Mouse (Mus musculus): ENCODE results near the gene Tmem88b.
"Not testable (repeated sequence)": the region's sequence is repeated elsewhere in the genome, so short reads cannot be mapped to it uniquely, and the experiment has no call there.

Gene Tmem88b

DNA sequence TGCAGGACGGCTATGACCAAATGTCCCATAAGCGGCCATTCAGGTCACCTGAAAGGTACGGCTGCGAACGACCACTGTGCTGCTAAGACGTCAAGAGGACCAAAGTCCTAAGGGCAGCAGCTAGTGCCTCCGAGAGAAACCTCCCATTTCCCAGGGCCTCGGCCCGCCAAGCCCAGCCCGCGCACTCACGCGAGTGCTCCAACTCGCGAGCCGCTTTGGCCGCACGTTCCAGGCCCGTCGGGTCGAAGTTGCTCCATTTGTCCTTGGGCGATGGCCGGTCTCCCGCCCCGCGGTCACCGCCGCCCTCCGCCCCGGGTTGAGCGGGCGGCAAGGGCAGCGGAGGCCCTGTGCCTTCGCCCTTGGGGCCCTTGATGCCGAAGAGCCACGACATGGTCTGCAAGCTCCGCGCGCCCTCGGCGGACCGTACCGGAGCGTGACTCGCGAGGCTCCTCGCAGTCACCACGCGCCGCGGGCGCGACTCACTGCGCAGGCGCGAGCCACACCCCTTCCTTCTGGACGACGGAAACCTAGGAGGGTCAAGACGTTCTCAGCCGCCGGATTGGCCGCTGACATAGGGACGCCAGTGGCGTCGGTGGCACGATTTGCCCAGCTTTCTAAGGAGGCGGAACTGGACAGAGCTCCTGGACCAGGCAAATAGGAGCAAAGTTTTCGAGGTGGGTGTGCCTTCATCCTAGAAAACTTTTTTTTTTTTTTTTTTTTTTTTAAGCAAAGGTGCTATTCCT is 24.9 kb downstream of the Tmem88b start, which contains the start of gene Atad3a:
TSS of gene Atad3a (minus strand) at position 481 of the 743 bp plus-strand sequence.
- in situ Hi-C loops (cut with MseI, MboI): no loop called here

DNA sequence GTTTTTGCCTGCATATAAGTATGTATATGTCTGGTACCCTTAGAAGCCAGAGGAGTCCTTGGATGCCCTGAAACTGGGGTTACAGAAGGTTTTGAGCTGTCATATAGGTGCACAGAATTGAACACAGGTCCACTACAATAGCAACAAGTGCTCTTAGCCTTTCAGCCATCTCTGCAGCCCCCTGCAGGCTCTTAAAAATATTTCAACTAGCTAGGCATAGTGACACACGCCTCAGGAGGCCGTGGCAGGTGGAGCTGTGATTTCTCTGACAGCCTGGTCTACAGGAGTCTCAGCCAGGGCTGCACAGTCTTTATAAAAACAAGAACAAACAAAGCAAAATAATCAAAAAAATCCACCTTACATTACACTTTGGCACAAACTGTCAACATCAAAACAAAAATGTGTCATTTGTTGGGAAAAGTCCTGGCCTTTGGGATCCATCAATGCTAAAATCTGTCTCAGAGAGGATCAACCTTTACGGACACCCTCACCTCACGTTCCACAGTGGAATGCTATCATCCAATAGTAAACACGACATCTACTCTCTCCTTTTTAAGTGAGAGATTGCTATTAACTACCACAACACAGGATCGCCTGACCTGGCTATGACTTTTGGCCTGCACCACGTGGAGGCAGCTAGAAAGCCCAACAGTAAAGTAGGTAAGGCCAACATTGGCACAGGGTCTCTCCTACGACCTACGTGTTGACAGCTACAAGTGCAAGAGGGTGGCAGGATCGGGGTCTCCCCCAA is 25.6 kb downstream of the Tmem88b start:
- in situ Hi-C loops (cut with MseI, MboI): no loop called here

DNA sequence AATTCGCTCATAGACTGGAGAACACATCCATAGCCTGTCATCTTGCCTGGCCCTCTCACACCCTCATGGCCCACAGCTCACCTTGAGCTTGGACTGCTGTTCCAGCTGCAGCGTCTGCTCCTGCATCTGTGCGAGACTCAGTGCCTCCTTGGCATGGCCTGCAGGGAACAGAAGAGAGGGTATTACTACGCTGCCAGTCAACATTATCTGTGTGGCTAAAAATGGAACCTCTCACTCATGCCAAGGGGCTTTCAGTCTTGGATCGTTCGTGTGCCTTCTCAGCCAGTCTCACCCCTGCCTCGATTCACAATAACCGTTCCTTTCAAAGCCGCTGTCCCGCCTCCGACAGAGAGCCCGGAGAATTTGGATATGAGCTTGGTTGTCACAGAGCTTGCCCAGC is 28.7 kb downstream of the Tmem88b start:
- in situ Hi-C loops (cut with MseI, MboI): no loop called here

DNA sequence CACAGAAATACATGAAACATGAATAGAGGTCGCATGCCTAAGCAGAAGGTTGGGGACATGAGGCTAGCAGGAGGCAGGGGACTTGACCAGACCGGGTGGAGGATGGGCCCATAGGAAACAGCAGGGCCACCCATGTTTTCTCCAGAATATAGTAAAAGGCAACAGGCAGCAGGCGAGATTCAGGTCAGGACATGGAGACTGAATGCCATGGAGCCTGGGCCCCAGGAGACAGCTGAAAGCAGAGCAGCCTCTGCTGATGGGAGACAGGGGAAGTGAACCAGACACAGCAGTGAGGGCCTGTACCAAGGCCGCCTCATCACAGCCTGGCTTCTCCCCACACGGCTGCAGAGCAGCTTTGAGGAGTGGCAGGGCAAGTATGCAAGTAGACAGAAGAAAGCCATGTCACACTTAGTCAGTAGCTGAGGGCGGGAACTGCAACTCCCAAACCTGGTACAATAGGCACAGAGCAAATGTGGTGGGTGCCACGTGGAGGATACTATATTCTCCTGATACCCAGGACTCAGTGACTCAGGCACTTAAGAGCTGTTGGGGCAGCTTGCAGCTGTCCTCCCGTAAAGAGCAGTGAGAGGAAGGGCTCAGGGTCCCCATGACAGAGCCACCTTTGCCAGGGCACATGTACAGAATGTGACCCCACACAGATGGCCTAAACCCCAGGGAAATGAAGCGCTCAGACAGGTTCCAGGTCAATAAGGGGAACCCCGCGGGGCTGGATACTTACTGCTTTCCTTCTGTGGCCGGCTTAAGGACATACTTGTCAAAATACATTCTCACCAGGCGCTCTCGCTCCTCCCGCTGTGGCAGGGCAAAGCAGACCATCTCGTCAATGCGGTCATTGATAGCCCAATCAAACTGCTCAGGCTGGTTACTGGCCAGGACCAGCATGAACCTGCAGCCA is 38.8 kb downstream of the Tmem88b start:
- in situ Hi-C loops (cut with MseI, MboI): no loop called here

DNA sequence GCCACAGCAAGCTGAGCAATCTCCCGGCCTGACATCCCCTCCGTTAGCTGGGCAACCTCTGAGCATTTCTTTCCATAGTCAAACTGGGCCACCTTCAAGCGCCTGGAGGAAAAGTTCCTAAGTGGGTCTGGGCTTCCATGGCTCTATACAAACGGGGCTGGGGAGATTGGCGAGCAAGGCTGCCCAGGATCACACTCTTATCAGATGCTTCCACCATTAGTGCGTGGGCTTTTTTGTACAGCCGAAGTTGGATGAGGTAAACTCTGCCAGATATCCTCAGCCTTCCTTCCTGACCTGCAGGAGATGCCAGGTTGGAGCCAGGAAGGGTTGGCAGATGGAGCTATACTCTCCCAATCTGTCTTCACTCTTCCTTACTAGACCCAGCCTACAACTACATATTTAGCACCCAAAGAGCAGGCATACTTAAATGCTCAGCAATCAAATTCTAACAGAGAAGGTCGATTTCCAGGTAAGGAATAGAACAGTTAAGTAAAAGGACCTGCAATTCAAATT is 39.6 kb downstream of the Tmem88b start:
- in situ Hi-C loops (cut with MseI, MboI): no loop called here

DNA sequence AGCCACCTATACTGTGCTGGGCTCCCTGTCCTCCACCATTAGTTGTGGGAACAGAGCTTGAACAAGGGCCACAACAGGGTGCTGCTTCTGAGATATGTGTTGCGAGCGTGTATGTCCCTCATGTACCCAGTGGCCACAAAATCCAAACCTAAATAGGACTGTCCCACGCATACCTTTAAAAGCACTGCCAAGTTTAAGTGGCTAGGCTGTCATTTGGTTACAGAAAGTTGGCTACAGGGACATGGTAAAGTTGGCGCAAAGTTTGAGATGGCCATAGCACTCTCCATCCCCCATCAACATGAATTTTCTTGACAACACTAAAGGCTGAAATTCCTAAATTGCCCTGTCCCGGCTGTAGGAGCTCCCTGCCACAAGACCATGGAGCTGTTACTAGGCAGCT is 40.5 kb downstream of the Tmem88b start:
- in situ Hi-C loops (cut with MseI, MboI): no loop called here

DNA sequence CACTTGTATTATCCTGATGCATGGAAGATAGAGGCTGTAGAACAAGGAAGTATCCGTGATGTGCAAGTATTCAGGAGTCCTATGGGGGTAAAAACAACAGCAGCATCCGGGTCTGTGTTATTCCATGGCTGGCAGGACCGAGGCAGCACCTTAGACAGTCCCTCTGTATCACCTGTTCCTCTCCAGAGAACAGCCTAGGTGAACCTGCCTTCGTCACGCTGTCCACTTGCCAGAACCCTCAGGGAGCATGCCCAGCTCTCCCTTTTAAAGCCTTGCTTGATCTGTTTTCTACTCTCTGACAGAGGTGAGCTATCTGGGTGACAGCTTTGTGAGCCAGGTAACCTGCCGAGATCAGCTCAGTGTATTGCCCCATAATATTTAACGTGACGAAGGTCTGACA is 41.2 kb downstream of the Tmem88b start:
- in situ Hi-C loops (cut with MseI, MboI): no loop called here

DNA sequence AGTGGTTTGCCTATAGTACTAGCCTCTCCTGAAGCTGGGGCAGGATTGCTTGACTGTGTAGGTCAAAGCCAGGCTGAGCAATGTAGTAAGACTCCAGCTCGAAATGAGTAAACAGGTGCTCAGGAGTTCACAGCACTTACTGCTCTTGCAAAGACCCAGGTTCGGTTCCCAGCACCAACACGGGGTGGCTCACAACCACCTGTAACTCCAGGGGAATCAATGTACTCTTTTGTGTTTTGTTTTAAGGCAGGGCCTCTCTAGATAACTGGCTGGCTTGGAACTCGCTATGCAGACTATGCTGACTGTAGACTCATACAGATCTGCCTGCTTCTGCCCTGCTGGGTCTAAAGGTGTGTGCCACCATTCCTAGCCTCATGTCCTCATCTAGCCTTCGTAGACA is 43.0 kb downstream of the Tmem88b start:
- in situ Hi-C loops (cut with MseI, MboI): no loop called here

DNA sequence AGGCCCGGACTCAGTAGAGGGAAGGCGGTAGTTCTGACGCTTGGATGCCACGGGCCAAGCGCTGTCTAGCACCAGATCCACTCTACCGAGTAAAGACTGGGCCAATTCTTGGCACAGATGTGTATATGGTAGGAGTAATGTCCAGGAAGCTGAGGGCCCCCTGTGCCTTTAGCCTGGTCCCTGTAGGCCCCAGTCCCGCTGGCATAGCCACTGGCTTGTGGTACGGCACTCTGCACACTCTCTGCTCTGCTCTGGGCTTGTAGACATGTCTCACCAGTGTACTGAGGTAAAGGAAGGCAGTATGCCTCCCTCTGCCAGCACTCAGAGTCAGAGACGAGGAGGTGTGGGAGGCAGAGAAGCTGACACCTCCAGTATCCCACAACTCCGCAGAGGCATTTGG is 45.0 kb downstream of the Tmem88b start:
- in situ Hi-C loops (cut with MseI, MboI): not testable (repeated sequence)

DNA sequence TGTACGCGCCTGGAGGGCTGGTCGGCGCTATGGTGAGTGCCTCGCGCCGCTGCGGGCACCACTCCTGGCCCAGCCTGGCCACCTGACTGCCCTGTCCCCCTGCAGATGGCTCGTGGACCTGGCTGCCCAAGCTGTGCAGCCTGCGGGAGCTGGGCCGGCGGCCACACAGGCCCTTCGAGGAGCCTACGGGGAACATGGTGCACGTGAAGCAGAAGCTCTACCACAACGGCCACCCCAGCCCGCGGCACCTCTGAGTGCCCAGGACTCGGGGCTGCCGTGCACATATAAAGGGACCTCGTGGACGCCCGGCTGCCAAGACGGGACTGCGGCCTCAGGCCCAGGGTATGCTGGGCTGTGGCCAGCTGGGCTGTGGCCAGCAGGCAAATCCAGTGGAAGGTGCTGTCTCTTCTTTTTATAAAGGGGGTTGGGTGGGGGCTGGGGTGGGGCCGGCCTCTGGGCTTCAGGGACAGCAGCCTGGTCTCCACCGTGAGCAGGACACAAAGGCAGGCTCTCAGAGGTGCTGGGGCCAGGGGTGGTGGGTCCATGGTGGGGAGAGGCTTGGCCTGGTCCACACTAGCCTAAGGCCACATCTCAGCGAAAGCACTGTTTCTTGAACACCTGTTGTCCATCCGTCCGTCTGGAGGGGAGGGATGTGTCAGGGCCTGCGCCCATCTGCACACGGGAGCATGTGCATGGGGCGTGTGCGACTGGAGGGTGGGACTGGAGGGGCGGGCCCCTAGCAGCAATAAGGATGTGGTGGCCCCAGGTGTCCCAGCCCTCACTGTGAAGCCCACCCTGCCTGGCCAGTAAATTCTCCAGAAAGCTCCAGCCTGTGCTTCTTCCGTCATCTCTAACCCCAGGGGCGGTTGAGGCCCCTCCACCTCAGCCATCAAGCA is 45.7 kb downstream of the Tmem88b start:
- in situ Hi-C loops (cut with MseI, MboI): no loop called here

DNA sequence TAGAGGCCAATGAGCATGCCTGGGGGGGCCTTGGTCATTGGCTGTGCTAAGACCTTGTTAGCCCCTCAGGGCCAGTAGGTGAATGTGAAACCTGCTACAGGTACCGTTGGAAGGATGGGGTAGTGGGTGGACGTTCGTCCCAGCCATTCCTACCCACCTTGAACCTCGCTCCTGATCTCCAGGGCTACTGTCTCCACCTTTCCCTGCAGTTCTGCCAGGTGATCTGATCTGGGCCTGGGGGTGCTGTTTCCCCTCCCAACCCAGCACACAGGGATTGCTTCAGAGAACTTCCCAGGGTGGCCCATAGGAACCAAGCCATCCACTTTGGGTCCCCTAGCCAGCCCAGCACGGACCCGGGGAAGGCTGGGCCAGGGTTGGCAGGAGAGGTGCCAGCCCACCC is 46.5 kb downstream of the Tmem88b start:
- in situ Hi-C loops (cut with MseI, MboI): no loop called here

DNA sequence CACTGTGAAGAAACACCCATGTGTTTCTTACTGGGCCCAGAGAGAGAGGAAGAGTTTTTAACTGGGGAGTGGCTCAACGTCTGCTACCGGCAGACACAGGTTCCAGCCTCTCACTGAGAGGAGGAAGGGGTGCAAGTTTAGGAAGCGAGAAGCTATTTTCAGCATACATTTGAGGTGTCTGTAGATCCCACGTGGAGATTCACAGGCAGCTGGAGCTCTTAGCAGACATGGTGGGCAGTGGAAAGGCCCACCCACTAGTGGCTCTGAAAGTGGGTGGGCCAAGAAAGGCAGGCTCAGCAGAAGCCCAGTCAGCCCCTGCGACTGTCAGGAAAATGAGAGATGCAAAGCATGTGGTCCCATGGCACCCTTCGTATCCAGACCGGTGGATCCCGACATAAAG is 47.4 kb downstream of the Tmem88b start:
- in situ Hi-C loops (cut with MseI, MboI): no loop called here

DNA sequence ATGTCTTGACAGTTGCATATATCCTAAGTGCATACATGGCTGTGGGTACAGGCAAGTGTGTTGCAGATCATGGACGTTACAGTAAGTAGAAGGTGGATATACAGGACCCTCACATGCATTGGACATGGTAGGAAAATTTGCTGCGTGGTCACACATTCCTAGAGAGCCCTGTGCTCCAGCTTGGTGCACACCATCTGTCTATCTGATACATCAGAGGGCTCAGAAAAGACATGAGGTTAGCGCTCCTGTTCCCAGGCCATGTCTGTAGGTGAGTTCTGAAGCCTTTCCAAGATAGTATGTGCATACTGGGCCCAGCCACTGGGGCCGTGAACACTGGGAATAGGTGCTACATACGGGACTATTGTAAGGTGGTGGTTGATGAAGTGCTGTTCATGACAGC is 49.3 kb downstream of the Tmem88b start:
- in situ Hi-C loops (cut with MseI, MboI): no loop called here

DNA sequence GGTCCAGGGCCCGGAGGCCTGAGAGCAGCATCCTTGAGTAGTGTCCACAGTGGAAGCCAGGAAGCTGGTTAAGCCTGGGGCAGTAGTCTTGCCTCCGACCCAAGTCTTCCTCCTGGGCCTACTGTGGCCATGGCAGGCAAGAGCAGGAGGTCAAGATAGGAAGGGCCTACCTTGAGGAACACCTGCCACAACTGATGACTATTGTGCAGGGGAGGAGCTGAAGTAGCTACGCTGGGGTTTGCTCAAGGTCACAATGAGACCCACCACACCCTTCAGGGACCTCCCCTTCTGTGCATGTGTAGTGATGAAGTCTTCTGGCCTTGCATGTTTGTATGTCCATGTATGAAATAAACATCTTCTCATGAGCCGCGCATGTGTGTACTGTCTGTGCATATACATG is 49.9 kb downstream of the Tmem88b start:
- in situ Hi-C loops (cut with MseI, MboI): no loop called here

DNA sequence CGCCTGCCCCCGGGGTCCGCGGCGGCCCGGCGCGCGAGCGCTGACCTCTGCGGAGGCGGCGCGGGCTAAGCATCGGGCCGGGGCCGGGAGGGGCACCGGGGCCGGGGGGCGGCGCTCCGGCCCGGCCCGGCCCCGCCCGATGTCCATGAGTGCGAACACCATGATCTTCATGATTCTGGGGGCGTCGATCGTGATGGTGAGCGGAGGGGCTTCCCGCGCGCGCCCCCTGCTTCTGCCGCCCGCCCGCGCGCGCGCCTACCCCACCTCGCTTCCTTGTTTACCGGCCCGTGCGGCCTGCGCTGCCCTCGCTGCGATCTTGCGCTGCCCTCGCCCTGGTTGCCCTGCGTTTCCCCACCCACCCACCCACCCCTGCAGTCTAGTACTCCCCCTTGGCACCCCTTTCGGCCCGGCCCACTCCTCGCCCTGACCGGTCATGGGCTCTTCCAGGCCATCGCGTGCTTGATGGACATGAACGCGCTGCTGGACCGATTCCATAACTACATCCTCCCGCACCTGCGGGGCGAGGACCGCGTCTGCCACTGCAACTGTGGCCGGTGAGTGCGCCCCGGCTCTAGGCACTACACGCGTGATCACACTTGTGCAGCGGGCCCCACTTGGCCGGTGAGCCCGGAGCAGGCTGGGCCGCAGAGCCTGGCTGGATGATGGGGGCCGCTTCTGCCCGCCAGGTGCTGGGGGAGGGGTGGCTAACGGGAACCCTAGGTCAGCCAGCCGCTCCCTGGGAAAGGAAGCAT is 50.5 kb downstream of the Tmem88b start:
- in situ Hi-C loops (cut with MseI, MboI): no loop called here

DNA sequence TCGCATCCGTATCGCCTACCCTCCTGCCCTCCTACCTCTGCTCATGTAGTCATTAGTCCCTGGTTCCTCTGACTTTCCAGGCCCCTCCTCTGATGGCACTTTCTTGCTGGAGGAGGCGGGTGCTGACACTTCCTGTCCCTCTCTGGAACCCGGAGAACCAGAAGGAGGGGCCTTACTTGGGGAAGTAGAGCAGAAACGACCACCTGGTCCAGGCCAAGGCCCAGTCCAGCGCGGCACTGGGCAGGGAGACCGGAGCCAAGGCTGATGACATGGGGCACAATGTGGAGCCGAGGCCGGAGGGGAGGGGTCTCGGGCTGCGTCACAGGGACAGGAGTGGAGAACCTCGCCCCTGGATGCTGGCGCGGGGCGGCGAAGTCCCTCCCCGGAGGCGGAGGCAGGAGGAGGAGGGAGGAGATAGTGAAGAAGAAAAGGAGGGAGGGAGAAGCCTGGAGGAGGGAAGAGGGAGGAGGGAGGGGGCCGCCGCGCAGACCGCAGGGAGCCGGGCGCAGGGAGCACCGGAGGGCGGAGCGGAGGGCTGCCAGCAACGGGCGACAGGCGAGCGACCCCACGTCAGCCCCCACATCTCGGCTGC is 51.2 kb downstream of the Tmem88b start, which contains the start of gene Tmem240:
TSS of gene Tmem240 (plus strand) at position 451 of the 592 bp plus-strand sequence.
- in situ Hi-C loops (cut with MseI, MboI): no loop called here

DNA sequence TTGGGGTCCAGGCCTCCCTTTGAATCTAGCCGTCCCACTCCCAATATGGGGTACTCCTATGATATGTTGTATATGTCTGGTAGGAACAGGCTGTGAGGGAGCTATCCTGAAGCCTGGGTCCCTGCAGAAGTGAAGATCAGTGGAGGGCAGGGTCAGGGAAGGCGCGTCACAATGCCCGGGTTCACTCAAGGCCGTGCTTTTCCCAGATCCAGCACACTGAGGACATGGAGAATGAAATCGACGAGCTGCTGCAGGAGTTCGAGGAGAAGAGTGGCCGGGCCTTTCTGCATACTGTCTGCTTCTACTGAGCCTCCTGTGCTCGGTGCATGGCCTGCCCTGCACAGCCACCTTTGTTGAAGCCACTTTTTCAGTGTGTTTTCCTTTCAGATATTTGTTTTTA is 52.4 kb downstream of the Tmem88b start:
- in situ Hi-C loops (cut with MseI, MboI): no loop called here
